Mouse (Mus musculus) small intestine, adult 2 months (tissue): ENCODE measurements around the gene Gm17606.

Source experiments
- CTCF ChIP-seq: fragments of 200-500 bp; IDR thresholded peaks from 2 replicates; pipeline ENCODE4 v1.5.1; 2012; ENCODE audit warnings: low read depth, mild to moderate bottlenecking, control low read depth, inconsistent platforms, low read length, moderate library complexity, mixed read lengths; ENCODE audit not compliant: insufficient replicate concordance, insufficient read length; ENCODE audit errors: extremely low read depth
- POLR2A ChIP-seq: fragments of 200-500 bp; IDR thresholded peaks from 2 replicates; pipeline ENCODE4 v1.6.1; 2012; ENCODE audit warnings: low read depth, mild to moderate bottlenecking, control low read depth, inconsistent platforms, low read length, moderate library complexity

GRCm38 (mm10) chr14:54696752-54697151, 56.0 kb downstream of the Gm17606 start:
- TF ChIP-seq POLR2A (no peak), CTCF (no peak)
